Mouse (Mus musculus) embryonic facial prominence, embryonic 11.5 days (tissue): ENCODE data around the gene Smco2. TPM values are rescaled to one million over a fixed set of nuclear protein-coding genes. Genes with fewer than 3 reads are reported as not detected.

Experiments
- ATAC-seq: fragments of 200-750 bp; cut with Nextera tagmentation; replicated peaks from 2 replicates; pipeline ENCODE4 v1.8.0; 2017; ENCODE audit warnings: low read depth; ENCODE audit not compliant: insufficient number of reproducible peaks, low FRiP score, low TSS enrichment
- DNase-seq: peaks from one replicate; pipeline ENCODE4 v3.0.0-alpha.2; 2015; ENCODE audit warnings: low spot score
- H3K27ac ChIP-seq: fragments of 300-500 bp; sonication (generic); replicated peaks from 2 replicates; pipeline ENCODE4 v1.5.1; 2014; ENCODE audit warnings: mild to moderate bottlenecking, low read depth, low read length, control low read depth
- H3K27me3 ChIP-seq: fragments of 300-500 bp; sonication (generic); 2 replicates; pipeline ENCODE4 v1.6.1; 2014; ENCODE audit warnings: mild to moderate bottlenecking, low read length, moderate library complexity, mixed read lengths; ENCODE audit not compliant: control insufficient read depth, insufficient read depth
- H3K36me3 ChIP-seq: fragments of 300-500 bp; sonication (generic); replicated peaks from 2 replicates; pipeline ENCODE4 v1.6.1; 2014; ENCODE audit warnings: low read depth, mild to moderate bottlenecking, low read length, moderate library complexity, mixed read lengths; ENCODE audit not compliant: control insufficient read depth, insufficient read depth
- H3K4me1 ChIP-seq: fragments of 300-500 bp; sonication (generic); 2 replicates; pipeline ENCODE4 v1.6.1; 2014; ENCODE audit warnings: low read length, mixed read lengths; ENCODE audit not compliant: control insufficient read depth, insufficient read depth
- H3K4me2 ChIP-seq: fragments of 300-500 bp; sonication (generic); 2 replicates; pipeline ENCODE4 v1.6.1; 2014; ENCODE audit warnings: low read depth, mild to moderate bottlenecking, control low read depth, low read length, moderate library complexity
- H3K4me3 ChIP-seq: fragments of 300-500 bp; sonication (generic); 2 replicates; pipeline ENCODE4 v1.5.1; 2014; ENCODE audit warnings: low read depth, low read length, control low read depth
- H3K9ac ChIP-seq: fragments of 300-500 bp; sonication (generic); replicated peaks from 2 replicates; pipeline ENCODE4 v1.6.1; 2014; ENCODE audit warnings: mild to moderate bottlenecking, control low read depth, low read length
- H3K9me3 ChIP-seq: fragments of 300-500 bp; sonication (generic); replicated peaks from 2 replicates; pipeline ENCODE4 v1.6.1; 2016; ENCODE audit warnings: mild to moderate bottlenecking, low read length, inconsistent platforms, mixed read lengths; ENCODE audit not compliant: control insufficient read depth
- WGBS: fragments of 180-500 bp; shearing (Covaris S2); extraction: QIAGEN DNeasy Blood & Tissue Kit; methylation state at CpG from one replicate; pipeline ENCODE4 v1.1.7; 2014; 5-methylcytosine and 5-hydroxymethylcytosine counted together
- polyA plus RNA-seq: library from polyadenylated mRNA; unstranded; fragments of >200 nt; fragmentation: Nextera tagmentation; extraction: Ambion mirVana; gene quantifications from 2 replicates; pipeline ENCODE4 v1.2.1, GENCODE M21; 2014

The Smco2 gene
- polyA plus RNA-seq, 1 experiment from 2014 or later = not detected

- H3K27me3 ChIP-seq = no peaks in the 10 kb centered on the region
- H3K9me3 ChIP-seq = no peaks in the 10 kb centered on the region
- H3K9ac ChIP-seq = no peak overlapping the region
- H3K36me3 ChIP-seq = no peaks in the 10 kb centered on the region
- no peak overlapping the region for H3K4me2 ChIP-seq
- no peak overlapping the region for H3K4me3 ChIP-seq
- no peaks in the 10 kb centered on the region for H3K4me1 ChIP-seq
- 81% methylated on average over 15 of the region's 15 CpGs for WGBS
- DNase-seq (no peak), ATAC-seq (no peak)
- H3K27ac ChIP-seq = no peak overlapping the region
These were observed 3.7 kb upstream of the Smco2 start for GRCm38 (mm10) chr6:146845961-146846750.

GRCm38 (mm10) chr6:146847402-146847801, 2.5 kb upstream of the Smco2 start:
- Histone ChIP-seq H3K27ac (no peak overlapping the region), H3K9ac (no peak overlapping the region), H3K4me2 (no peak overlapping the region), H3K4me1 (no peaks in the 10 kb centered on the region), H3K9me3 (no peaks in the 10 kb centered on the region), H3K4me3 (no peak overlapping the region), H3K36me3 (no peaks in the 10 kb centered on the region), H3K27me3 (no peaks in the 10 kb centered on the region)
- DNase-seq (no peak), ATAC-seq (no peak)
- WGBS = 82% methylated on average over 3 of the region's 3 CpGs

- WGBS = 84% methylated on average over 3 of the region's 3 CpGs
- Histone ChIP-seq H3K9ac (no peak overlapping the region), H3K4me3 (no peak overlapping the region), H3K4me1 (no peaks in the 10 kb centered on the region), H3K36me3 (no peaks in the 10 kb centered on the region), H3K27ac (no peak overlapping the region), H3K9me3 (no peaks in the 10 kb centered on the region), H3K27me3 (no peaks in the 10 kb centered on the region), H3K4me2 (no peak overlapping the region)
- no peak for DNase-seq
- no peak for ATAC-seq
These were observed 1.6 kb upstream of the Smco2 start for GRCm38 (mm10) chr6:146848281-146848680.

GRCm38 (mm10) chr6:146851916-146852315, 2.0 kb downstream of the Smco2 start:
- Histone ChIP-seq H3K4me3 (no peak overlapping the region), H3K27me3 (no peaks in the 10 kb centered on the region), H3K4me2 (no peak overlapping the region), H3K9me3 (no peaks in the 10 kb centered on the region; the same call in 1 of the 2 replicates), H3K36me3 (no peaks in the 10 kb centered on the region), H3K9ac (no peak overlapping the region), H3K4me1 (no peaks in the 10 kb centered on the region), H3K27ac (no peak overlapping the region)
- ATAC-seq (no peak), DNase-seq (no peak)
- 69% methylated on average over 3 of the region's 3 CpGs for WGBS

- Histone ChIP-seq H3K27me3 (no peaks in the 10 kb centered on the region), H3K4me2 (no peak overlapping the region), H3K9ac (no peak overlapping the region), H3K27ac (no peak overlapping the region), H3K9me3 (no peaks in the 10 kb centered on the region; the same call in 1 of the 2 replicates), H3K36me3 (no peaks in the 10 kb centered on the region), H3K4me3 (no peak overlapping the region), H3K4me1 (no peaks in the 10 kb centered on the region)
- WGBS = 76% methylated on average over 4 of the region's 4 CpGs
- peak; percentile 49 for DNase-seq
- ATAC-seq = 0 out of 2 replicates have a peak, but pooled peaks have one; percentile 22
These were observed 2.8 kb downstream of the Smco2 start for GRCm38 (mm10) chr6:146852739-146853138.

GRCm38 (mm10) chr6:146855185-146855584, 5.3 kb downstream of the Smco2 start:
- ATAC-seq (peak; percentile 64; the same call in 1 of the 2 replicates), DNase-seq (no peak)
- Histone ChIP-seq H3K4me1 (no peaks in the 10 kb centered on the region), H3K27me3 (no peaks in the 10 kb centered on the region), H3K4me3 (no peak overlapping the region), H3K36me3 (no peaks in the 10 kb centered on the region), H3K4me2 (no peak overlapping the region; the same call in 1 of the 2 replicates), H3K9me3 (no peaks in the 10 kb centered on the region; the same call in 1 of the 2 replicates), H3K27ac (no peak overlapping the region), H3K9ac (no peak overlapping the region)
- 96% methylated on average over 9 of the region's 9 CpGs for WGBS

- ATAC-seq (no peak), DNase-seq (no peak)
- H3K9ac ChIP-seq = no peak overlapping the region
- H3K4me2 ChIP-seq = no peak overlapping the region
- 96% methylated on average over 2 of the region's 2 CpGs for WGBS
- no peaks in the 10 kb centered on the region for H3K4me1 ChIP-seq
- H3K4me3 ChIP-seq = no peak overlapping the region
- no peaks in the 10 kb centered on the region for H3K27me3 ChIP-seq
- H3K9me3 ChIP-seq = no peaks in the 10 kb centered on the region; the same call in 1 of the 2 replicates
- no peaks in the 10 kb centered on the region for H3K36me3 ChIP-seq
- no peak overlapping the region for H3K27ac ChIP-seq
These were observed 7.5 kb downstream of the Smco2 start for GRCm38 (mm10) chr6:146857386-146857785.

GRCm38 (mm10) chr6:146863154-146863553, 13.2 kb downstream of the Smco2 start:
- no peaks in the 10 kb centered on the region for H3K9me3 ChIP-seq
- DNase-seq (no peak), ATAC-seq (no peak)
- H3K4me2 ChIP-seq = no peak overlapping the region
- no peak overlapping the region for H3K27ac ChIP-seq
- no peaks in the 10 kb centered on the region for H3K4me1 ChIP-seq
- H3K4me3 ChIP-seq = no peak overlapping the region
- 89% methylated on average over 2 of the region's 2 CpGs for WGBS
- H3K27me3 ChIP-seq = no peaks in the 10 kb centered on the region
- no peaks in the 10 kb centered on the region for H3K36me3 ChIP-seq
- no peak overlapping the region for H3K9ac ChIP-seq
